Mouse (Mus musculus) 416B (cell line): ENCODE results near the gene Mettl9.

ENCODE experiments used
- DNase-seq: peaks from one replicate; pipeline ENCODE4 v3.0.0; 2011; ENCODE audit warnings: low read depth

The Mettl9 gene

GRCm38 (mm10) chr7:121098614-121099389 is 64.6 kb downstream of the Mettl9 start:
- no peak for DNase-seq

GRCm38 (mm10) chr7:121107851-121108250 is 73.6 kb downstream of the Mettl9 start:
- no peak for DNase-seq

DNA sequence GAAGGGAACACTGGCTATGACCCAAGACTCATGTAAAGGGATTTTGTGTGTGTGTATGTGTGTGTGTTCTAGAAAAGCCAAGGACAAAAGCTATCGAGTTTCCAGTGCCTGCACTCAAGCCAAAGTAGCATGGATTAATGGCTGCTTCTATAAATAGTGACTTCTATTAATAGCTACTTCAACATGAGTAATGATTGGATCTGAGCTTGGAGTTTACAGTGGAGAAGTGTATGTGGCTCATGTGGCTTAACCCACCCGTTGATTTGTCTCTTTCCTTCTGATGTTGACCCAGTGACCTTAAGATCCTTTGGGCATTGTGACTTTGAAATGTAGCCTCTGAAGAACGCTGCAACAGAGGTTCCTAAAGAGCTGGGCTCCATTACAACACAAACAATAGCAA is 77.1 kb downstream of the Mettl9 start:
- no peak for DNase-seq

- peak; percentile 33 for DNase-seq
These were observed 77.5 kb downstream of the Mettl9 start for GRCm38 (mm10) chr7:121111762-121112161.

- peak; percentile 70 for DNase-seq
These were observed 86.0 kb downstream of the Mettl9 start for GRCm38 (mm10) chr7:121120143-121120818.
